Comparison of ENCODE assay signal across 8 mouse cellular contexts in the genomic region with DNA sequence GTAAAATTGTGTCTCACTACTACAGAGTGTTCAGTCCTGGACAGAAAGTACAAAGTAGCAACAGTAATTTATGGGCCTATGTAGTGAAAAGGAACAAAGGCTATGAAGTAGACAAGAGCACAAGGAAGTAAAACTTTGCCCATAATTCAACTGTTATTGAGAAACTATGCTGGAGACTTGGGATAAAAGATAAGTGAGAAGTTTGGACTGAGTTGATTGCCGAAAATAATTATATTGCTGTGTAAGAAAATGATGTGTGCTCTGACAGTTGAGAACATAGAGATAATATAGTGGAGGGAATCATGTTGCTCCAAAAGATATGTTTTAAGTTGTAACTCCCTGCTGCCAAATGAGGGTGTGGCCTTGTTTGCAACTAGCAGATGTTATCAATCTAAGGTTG. TPM values are rescaled to one million over a fixed set of nuclear protein-coding genes. Genes with fewer than 3 reads are reported as not detected.
A peak's percentile ranks its signal among the peaks of the same experiment; 100 is the strongest.
DNase-seq lines count a peak whose midpoint lies in the region; ATAC-seq and TF ChIP-seq lines count a peak whose summit lies in the region.

No protein-coding gene starts in this region.

- no peak for TF ChIP-seq CTCF in gastrocnemius, adult 2 months (IDR thresholded peaks at IDR 0.05)
- TF ChIP-seq CTCF in liver, postnatal 0 days (IDR thresholded peaks at IDR 0.05; ENCODE audit: low read depth), result no peak

- no peaks in the 10 kb centered on the region for H3K36me3 ChIP-seq in forebrain, embryonic 16.5 days (ENCODE audit: control insufficient read depth, insufficient read depth)
- peaks cover 6% of the 10 kb centered on the region for H3K36me3 ChIP-seq in liver, postnatal 0 days (replicated peaks; ENCODE audit: insufficient read depth, low read length)

- H3K9ac ChIP-seq in forebrain, embryonic 16.5 days (replicated peaks; ENCODE audit: low read depth, low read length), result peak overlapping the region; percentile 94; the same call in 1 of the 2 replicates
- peak overlapping the region; percentile 94 for H3K9ac ChIP-seq in liver, postnatal 0 days (replicated peaks)

- ATAC-seq in forebrain, embryonic 16.5 days, result no peak
- no peak for ATAC-seq in liver, postnatal 0 days

- DNase-seq in gastrocnemius, adult 2 months, result no peak
- DNase-seq in gastrocnemius, postnatal 4 days (ENCODE audit: low spot score in 2 of 2), result no peak
- DNase-seq in CD4-positive helper T cell, adult 2 months (ENCODE audit: low read depth, low spot score), result peak; percentile 16
- no peak for DNase-seq in liver, postnatal 0 days
- DNase-seq in cerebellum, postnatal 25 days, result no peak
- no peak for DNase-seq in cerebellum, adult 18-20 months
- no peak for DNase-seq in thymus, postnatal 10 days (ENCODE audit: low spot score in 2 of 2)

- intact Hi-C loops in gastrocnemius, adult 2 months (cut with DNase I), result loop anchor here (5.0 to 10.0 kb wide), 2 partner anchors 176 to 264 kb away; no protein-coding TSS in a partner anchor

- TF ChIP-seq EP300 in liver, postnatal 0 days (IDR thresholded peaks at IDR 0.05; ENCODE audit: low read depth), result peak; percentile 96

- H3K27ac ChIP-seq in gastrocnemius, adult 2 months, result peak overlapping the region; percentile 99
- H3K27ac ChIP-seq in forebrain, embryonic 16.5 days (ENCODE audit: low read length), result no peak overlapping the region
- H3K27ac ChIP-seq in liver, postnatal 0 days (ENCODE audit: low read depth), result peak overlapping the region; percentile 94

- H3K27me3 ChIP-seq in forebrain, embryonic 16.5 days (replicated peaks; ENCODE audit: control insufficient read depth, insufficient read depth, low read length), result no peaks in the 10 kb centered on the region
- H3K27me3 ChIP-seq in liver, postnatal 0 days (ENCODE audit: insufficient read depth, low read length), result no peaks in the 10 kb centered on the region

- H3K4me2 ChIP-seq in forebrain, embryonic 16.5 days (ENCODE audit: low read length), result peak overlapping the region; percentile 70
- H3K4me2 ChIP-seq in liver, postnatal 0 days (ENCODE audit: low read depth, low read length), result peak overlapping the region; percentile 79

- peak overlapping the region; percentile 98 for H3K4me3 ChIP-seq in gastrocnemius, adult 2 months
- H3K4me3 ChIP-seq in forebrain, embryonic 16.5 days (replicated peaks; ENCODE audit: low read length), result peak overlapping the region; percentile 87
- H3K4me3 ChIP-seq in liver, postnatal 0 days (ENCODE audit: low read depth, low read length), result peak overlapping the region; percentile 86

- 83% methylated on average over 1 of the region's 1 CpGs for WGBS in forebrain, embryonic 16.5 days
- WGBS in liver, postnatal 0 days (ENCODE audit: insufficient replicate concordance), result 22% methylated on average over 1 of the region's 1 CpGs

- H3K4me1 ChIP-seq in forebrain, embryonic 16.5 days (replicated peaks; ENCODE audit: control insufficient read depth, insufficient read depth, low read length), result peaks cover 12% of the 10 kb centered on the region
- peaks cover 25% of the 10 kb centered on the region for H3K4me1 ChIP-seq in liver, postnatal 0 days (ENCODE audit: insufficient read depth)

- no peaks in the 10 kb centered on the region for H3K9me3 ChIP-seq in forebrain, embryonic 16.5 days (ENCODE audit: control insufficient read depth, low read length)
- no peaks in the 10 kb centered on the region for H3K9me3 ChIP-seq in liver, postnatal 0 days (ENCODE audit: low read length)

RNA-seq across cellular contexts. Expression of a gene that starts 1.2 kb away (rescaled TPM):
- 10 to 100 TPM in 1 of 2 experiments, 1 to 10 TPM in 1; 7.4 to 12.0 TPM for total RNA-seq in gastrocnemius, adult 2 months (2021)
- 10 to 100 TPM; 42.6 to 44.9 TPM for total RNA-seq in gastrocnemius, postnatal 4 days (2021)
- polyA plus RNA-seq in forebrain, embryonic 16.5 days (2015; fragmentation: Nextera tagmentation; extraction: Ambion mirVana), result 92.5 and 102 TPM in 2 replicates
- 39.7 and 41.1 TPM in 2 replicates for polyA plus RNA-seq in liver, postnatal 0 days (2015; fragmentation: Nextera tagmentation; extraction: Ambion mirVana)
